In the genomic region with DNA sequence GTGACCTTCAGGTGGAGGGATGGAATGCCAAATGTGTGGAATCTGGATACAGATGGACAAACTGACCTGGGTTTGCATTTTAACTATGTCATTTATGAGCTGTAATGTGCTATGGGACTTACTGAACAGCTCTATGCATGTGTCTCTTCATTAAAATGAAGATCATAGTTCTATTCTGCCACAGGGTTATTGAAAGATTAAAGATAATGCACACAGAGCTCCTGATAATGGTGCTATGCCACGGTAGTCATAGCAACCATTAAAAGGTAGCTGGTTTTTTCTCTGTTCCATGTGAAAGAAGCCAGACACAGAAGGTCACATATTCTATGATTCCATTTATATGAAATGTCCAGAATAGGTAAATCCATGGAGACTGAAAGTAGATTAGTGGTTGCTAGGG, we compare ENCODE assay signal across 18 mouse cellular contexts.
"Had no signal": no experiment of that assay in that cellular context is flagged by ENCODE, and none has a peak within 500 bp of the region (broad histone marks: within the 10 kb centered on the region; RNA-seq: fewer than 3 reads in every experiment).

No protein-coding gene starts in this region.

- H3K9me3 ChIP-seq: liver, embryonic 13.5 days; liver, embryonic 15.5 days; lung, embryonic 15.5 days; megakaryocyte, embryonic 14.5 days; midbrain, embryonic 12.5 days; neural tube, embryonic 12.5 days; stomach, embryonic 15.5 days had no signal

- H3K36me3 ChIP-seq: liver, embryonic 13.5 days; liver, embryonic 15.5 days; lung, embryonic 15.5 days; midbrain, embryonic 12.5 days; neural tube, embryonic 12.5 days; stomach, embryonic 15.5 days had no signal

- H3K27me3 ChIP-seq: liver, embryonic 13.5 days; liver, embryonic 15.5 days; lung, embryonic 15.5 days; midbrain, embryonic 12.5 days; neural tube, embryonic 12.5 days; stomach, embryonic 15.5 days had no signal

- H3K27ac ChIP-seq: liver, embryonic 13.5 days; liver, embryonic 15.5 days; lung, embryonic 15.5 days; macrophage; midbrain, embryonic 12.5 days; neural tube, embryonic 12.5 days; stomach, embryonic 15.5 days; stomach, postnatal 0 days had no signal

- H3K4me2 ChIP-seq: liver, embryonic 13.5 days; liver, embryonic 15.5 days; lung, embryonic 15.5 days; midbrain, embryonic 12.5 days; neural tube, embryonic 12.5 days; stomach, embryonic 15.5 days had no signal

- ATAC-seq: liver, postnatal 0 days; lung, postnatal 0 days had no signal

- DNase-seq: liver, embryonic 13.5 days; liver, postnatal 0 days; lung, adult 2 months; lung, postnatal 14 days; lung, postnatal 36 days; right cerebral cortex, postnatal 14 days; thymus, adult 2 months; thymus, postnatal 25 days; thymus, postnatal 4 days had no signal

- H3K9ac ChIP-seq: liver, embryonic 13.5 days; liver, embryonic 15.5 days; liver, postnatal 0 days; lung, embryonic 15.5 days; midbrain, embryonic 12.5 days; neural tube, embryonic 12.5 days; stomach, embryonic 15.5 days had no signal

- H3K4me3 ChIP-seq: liver, embryonic 13.5 days; liver, embryonic 15.5 days; lung, embryonic 15.5 days; megakaryocyte, embryonic 14.5 days; midbrain, embryonic 12.5 days; neural tube, embryonic 12.5 days; stomach, embryonic 15.5 days had no signal

- H3K4me1 ChIP-seq: liver, embryonic 13.5 days; liver, embryonic 15.5 days; lung, embryonic 15.5 days; megakaryocyte, embryonic 14.5 days; midbrain, embryonic 12.5 days; neural tube, embryonic 12.5 days; stomach, embryonic 15.5 days had no signal
